8 mouse cellular contexts compared by ENCODE assay signal in genomic region chr15:3268247-3268646, GRCm38 (mm10). TPM values are rescaled to one million over a fixed set of nuclear protein-coding genes. Genes with fewer than 3 reads are reported as not detected.
DNase-seq lines count a peak whose midpoint lies in the region; ATAC-seq and TF ChIP-seq lines count a peak whose summit lies in the region.

Gene Selenop, plus strand, starts transcription at chr15:3268547.

- no peak for TF ChIP-seq CTCF in lung, adult 2 months (IDR thresholded peaks at IDR 0.05; ENCODE audit: insufficient read depth, low read length)

- H3K36me3 ChIP-seq in embryonic facial prominence, embryonic 14.5 days (ENCODE audit: control insufficient read depth, insufficient read depth, low read length), result no peaks in the 10 kb centered on the region
- no peaks in the 10 kb centered on the region for H3K36me3 ChIP-seq in heart, embryonic 14.5 days (ENCODE audit: control insufficient read depth, insufficient read depth, low read length)

- H3K9me3 ChIP-seq in embryonic facial prominence, embryonic 14.5 days (ENCODE audit: control insufficient read depth, low read length), result no peaks in the 10 kb centered on the region
- no peaks in the 10 kb centered on the region for H3K9me3 ChIP-seq in heart, embryonic 14.5 days (ENCODE audit: control insufficient read depth, low read length)

- WGBS in lung, adult 2 months, result 93% methylated on average over 6 of the region's 6 CpGs
- WGBS in embryonic facial prominence, embryonic 14.5 days, result 86% methylated on average over 6 of the region's 6 CpGs
- 85% methylated on average over 6 of the region's 6 CpGs for WGBS in heart, embryonic 14.5 days

- peaks cover 6% of the 10 kb centered on the region for H3K4me1 ChIP-seq in lung, adult 2 months (ENCODE audit: control insufficient read depth, insufficient read depth, low read length)
- peaks cover 17% of the 10 kb centered on the region for H3K4me1 ChIP-seq in embryonic facial prominence, embryonic 14.5 days (ENCODE audit: control insufficient read depth, insufficient read depth, low read length)
- peaks cover 2 to 6% of the 10 kb centered on the region in 2 experiments; a peak in 1 of 4 replicates for H3K4me1 ChIP-seq in heart, embryonic 14.5 days (ENCODE audit: control insufficient read depth in 2 of 2, insufficient read depth in 2 of 2, low read length in 2 of 2)

- H3K4me2 ChIP-seq in embryonic facial prominence, embryonic 14.5 days (ENCODE audit: low read depth, low read length), result no peak within 1 kb of the TSS; the same call in 1 of the 2 replicates
- H3K4me2 ChIP-seq in heart, embryonic 14.5 days (ENCODE audit: low read length), result no peak within 1 kb of the TSS

- H3K27ac ChIP-seq in embryonic facial prominence, embryonic 14.5 days (replicated peaks; ENCODE audit: low read depth, low read length), result no peak within 1 kb of the TSS
- H3K27ac ChIP-seq in heart, embryonic 14.5 days (replicated peaks in 1 of 2; ENCODE audit: control insufficient read depth in 1 of 2, insufficient read depth in 1 of 2, low read depth in 2 of 2, low read length in 2 of 2), result no peak within 1 kb of the TSS

- H3K9ac ChIP-seq in embryonic facial prominence, embryonic 14.5 days (ENCODE audit: low read depth, low read length), result no peak within 1 kb of the TSS
- no peak within 1 kb of the TSS for H3K9ac ChIP-seq in heart, embryonic 14.5 days (ENCODE audit: low read length)

- ATAC-seq in embryonic facial prominence, embryonic 14.5 days (ENCODE audit: low read depth), result no peak
- ATAC-seq in heart, embryonic 14.5 days (ENCODE audit: insufficient number of reproducible peaks, insufficient read depth, low FRiP score, low read depth), result no peak
- no peak for ATAC-seq in monocyte, adult 5-6 weeks (replicated peaks; ENCODE audit: insufficient number of reproducible peaks, low FRiP score, low TSS enrichment, poor library complexity, severe bottlenecking)

- DNase-seq in lung, adult 2 months, result no peak
- no peak for DNase-seq in lung, postnatal 36 days
- DNase-seq in embryonic facial prominence, embryonic 14.5 days (ENCODE audit: low spot score), result no peak
- no peak for DNase-seq in left cerebral cortex, postnatal 14 days (ENCODE audit: low spot score in 2 of 2)
- no peak for DNase-seq in frontal cortex, postnatal 36 days (ENCODE audit: low spot score in 2 of 2)
- DNase-seq in right cerebral cortex, adult 18-20 months, result no peak

- H3K4me3 ChIP-seq in lung, adult 2 months (replicated peaks; ENCODE audit: extremely low read depth, low read depth, low read length), result no peak within 1 kb of the TSS
- H3K4me3 ChIP-seq in embryonic facial prominence, embryonic 14.5 days (ENCODE audit: low read depth, low read length), result no peak within 1 kb of the TSS
- H3K4me3 ChIP-seq in heart, embryonic 14.5 days (ENCODE audit: control insufficient read depth in 1 of 2, insufficient read depth in 1 of 2, low read depth in 1 of 2, low read length in 2 of 2), result no peak within 1 kb of the TSS

- TF ChIP-seq POLR2A in lung, adult 2 months (IDR thresholded peaks at IDR 0.05; ENCODE audit: borderline replicate concordance, extremely low read depth, low read depth, low read length), result no peak

- intact Hi-C loops in left cerebral cortex, postnatal 14 days (cut with DNase I), result no loop called here

- H3K27me3 ChIP-seq in embryonic facial prominence, embryonic 14.5 days (replicated peaks; ENCODE audit: control insufficient read depth, insufficient read depth, low read length), result no peaks in the 10 kb centered on the region
- no peaks in the 10 kb centered on the region for H3K27me3 ChIP-seq in heart, embryonic 14.5 days (ENCODE audit: control insufficient read depth, insufficient read depth, low read length)

RNA-seq across cellular contexts. Expression of gene Selenop, which starts in this region (rescaled TPM):
- 308 and 329 TPM in 2 replicates for polyA plus RNA-seq in lung, adult 2 months (2012; rRNA removed)
- 193 and 205 TPM in 2 replicates for polyA plus RNA-seq in embryonic facial prominence, embryonic 14.5 days (2014; fragmentation: Nextera tagmentation; extraction: Ambion mirVana)
- polyA plus RNA-seq in heart, embryonic 14.5 days (2014; fragmentation: Nextera tagmentation; extraction: Ambion mirVana), result 178 and 180 TPM in 2 replicates
- total RNA-seq in left cerebral cortex, postnatal 14 days (2021), result 100 to 1,000 TPM; 302 to 352 TPM
- 257 to 287 TPM (median 259 TPM) in 3 replicates for total RNA-seq in monocyte, adult 5-6 weeks (2017)
